Mouse (Mus musculus) midbrain, postnatal 0 days (tissue): ENCODE results near the gene Apol6. TPM values are rescaled to one million over a fixed set of nuclear protein-coding genes. Genes with fewer than 3 reads are reported as not detected.
A peak's percentile ranks its signal among the peaks of the same experiment; 100 is the strongest.

Experiments used
- ATAC-seq: fragments of 200-750 bp; cut with Nextera tagmentation; 2 replicates; pipeline ENCODE4 v1.8.0; 2017; ENCODE audit warnings: moderate number of reproducible peaks, mild to moderate bottlenecking, moderate TSS enrichment, moderate library complexity; ENCODE audit not compliant: low FRiP score
- DNase-seq: peaks from one replicate; pipeline ENCODE4 v3.0.0-alpha.2; 2015; ENCODE audit warnings: low spot score
- H3K27ac ChIP-seq: fragments of 300-500 bp; sonication (generic); 2 replicates; pipeline ENCODE4 v1.5.1; 2014; ENCODE audit warnings: low read depth, mild to moderate bottlenecking, low read length, mixed read lengths
- H3K27me3 ChIP-seq: fragments of 300-500 bp; sonication (generic); 2 replicates; pipeline ENCODE4 v1.6.1; 2014; ENCODE audit warnings: low read length, control low read depth, mixed read lengths; ENCODE audit not compliant: insufficient read depth
- H3K36me3 ChIP-seq: fragments of 300-500 bp; sonication (generic); 2 replicates; pipeline ENCODE4 v1.6.1; 2014; ENCODE audit warnings: low read length, control low read depth, mixed read lengths; ENCODE audit not compliant: insufficient read depth
- H3K4me1 ChIP-seq: fragments of 300-500 bp; sonication (generic); 2 replicates; pipeline ENCODE4 v1.6.1; 2014; ENCODE audit warnings: mild to moderate bottlenecking, control low read depth, antibody characterized with exemption, low read length, mixed read lengths; ENCODE audit not compliant: insufficient read depth
- H3K4me2 ChIP-seq: fragments of 300-500 bp; sonication (generic); 2 replicates; pipeline ENCODE4 v1.6.1; 2014; ENCODE audit warnings: low read depth, mild to moderate bottlenecking, low read length, mixed read lengths; ENCODE audit not compliant: poor library complexity, severe bottlenecking
- H3K4me3 ChIP-seq: fragments of 300-500 bp; sonication (generic); 2 replicates; pipeline ENCODE4 v1.5.1; 2014; ENCODE audit warnings: low read depth, mild to moderate bottlenecking, low read length, moderate library complexity
- H3K9ac ChIP-seq: fragments of 300-500 bp; sonication (generic); replicated peaks from 2 replicates; pipeline ENCODE4 v1.6.1; 2014; ENCODE audit warnings: mild to moderate bottlenecking, low read length, moderate library complexity, mixed read lengths; ENCODE audit not compliant: poor library complexity, severe bottlenecking
- H3K9me3 ChIP-seq: fragments of 300-500 bp; sonication (generic); 2 replicates; pipeline ENCODE4 v1.6.1; 2016; ENCODE audit warnings: low read length, control low read depth
- CTCF ChIP-seq: IDR thresholded peaks from 2 replicates; pipeline ENCODE4 v1.5.1; 2016; ENCODE audit warnings: antibody characterized with exemption, mild to moderate bottlenecking
- WGBS: fragments of 180-500 bp; shearing (Covaris S2); extraction: QIAGEN DNeasy Blood & Tissue Kit; methylation state at CpG from one replicate; pipeline ENCODE4 v1.1.7; 2014; 5-methylcytosine and 5-hydroxymethylcytosine counted together
- polyA plus RNA-seq: library from polyadenylated mRNA; unstranded; fragments of >200 nt; fragmentation: Nextera tagmentation; extraction: Ambion mirVana; gene quantifications from 2 replicates; pipeline ENCODE4 v1.2.1, GENCODE M21; 2015
- total RNA-seq: library from RNA; depleted of rRNA; stranded (reverse); fragments of >200 nt; gene quantifications from 2 replicates; pipeline ENCODE4 v1.2.3, GENCODE M21; 2014

Apol6 gene
- total and polyA plus RNA-seq, 2 experiments from 2014 or later, result 0.15 to 0.16 TPM

DNA sequence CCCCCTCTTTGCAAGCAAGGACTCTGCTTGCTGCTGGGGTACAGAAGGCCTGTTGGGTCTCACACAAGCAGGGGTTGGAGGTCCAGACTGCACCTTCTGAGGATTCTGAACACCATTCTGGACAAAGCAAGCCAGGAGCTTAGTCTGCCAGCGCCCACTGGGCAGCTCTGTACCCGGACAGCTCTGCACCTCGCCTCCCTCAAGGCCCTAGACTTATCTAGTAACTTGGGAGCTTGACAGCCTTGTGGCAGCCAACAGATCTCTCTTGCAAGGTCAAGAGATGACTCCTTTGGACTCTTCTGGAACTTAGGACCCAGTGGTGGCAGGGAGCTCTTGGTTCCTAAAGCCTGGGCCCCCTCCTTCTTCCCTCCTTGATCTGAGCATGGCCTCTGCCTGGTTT is 17.4 kb upstream of the Apol6 start:
- TF ChIP-seq CTCF, result no peak
- no peak for DNase-seq
- no peaks in the 10 kb centered on the region for H3K4me1 ChIP-seq
- 81% methylated on average over 3 of the region's 3 CpGs for WGBS
- no peaks in the 10 kb centered on the region for H3K9me3 ChIP-seq
- no peak overlapping the region for H3K9ac ChIP-seq
- no peaks in the 10 kb centered on the region for H3K27me3 ChIP-seq
- H3K27ac ChIP-seq, result no peak overlapping the region
- ATAC-seq, result no peak
- no peak overlapping the region for H3K4me2 ChIP-seq
- no peak overlapping the region for H3K4me3 ChIP-seq
- no peaks in the 10 kb centered on the region for H3K36me3 ChIP-seq

GRCm38 (mm10) chr15:77027675-77028074 is 16.9 kb upstream of the Apol6 start:
- no peak overlapping the region for H3K4me2 ChIP-seq
- no peak overlapping the region for H3K4me3 ChIP-seq
- 72% methylated on average over 6 of the region's 6 CpGs for whole genome bisulfite sequencing
- no peaks in the 10 kb centered on the region for H3K27me3 ChIP-seq
- H3K36me3 ChIP-seq, result no peaks in the 10 kb centered on the region
- no peaks in the 10 kb centered on the region for H3K4me1 ChIP-seq
- no peak for TF ChIP-seq CTCF
- ATAC-seq, result no peak
- DNase-seq, result no peak
- no peak overlapping the region for H3K9ac ChIP-seq
- H3K27ac ChIP-seq, result no peak overlapping the region
- no peaks in the 10 kb centered on the region for H3K9me3 ChIP-seq

DNA sequence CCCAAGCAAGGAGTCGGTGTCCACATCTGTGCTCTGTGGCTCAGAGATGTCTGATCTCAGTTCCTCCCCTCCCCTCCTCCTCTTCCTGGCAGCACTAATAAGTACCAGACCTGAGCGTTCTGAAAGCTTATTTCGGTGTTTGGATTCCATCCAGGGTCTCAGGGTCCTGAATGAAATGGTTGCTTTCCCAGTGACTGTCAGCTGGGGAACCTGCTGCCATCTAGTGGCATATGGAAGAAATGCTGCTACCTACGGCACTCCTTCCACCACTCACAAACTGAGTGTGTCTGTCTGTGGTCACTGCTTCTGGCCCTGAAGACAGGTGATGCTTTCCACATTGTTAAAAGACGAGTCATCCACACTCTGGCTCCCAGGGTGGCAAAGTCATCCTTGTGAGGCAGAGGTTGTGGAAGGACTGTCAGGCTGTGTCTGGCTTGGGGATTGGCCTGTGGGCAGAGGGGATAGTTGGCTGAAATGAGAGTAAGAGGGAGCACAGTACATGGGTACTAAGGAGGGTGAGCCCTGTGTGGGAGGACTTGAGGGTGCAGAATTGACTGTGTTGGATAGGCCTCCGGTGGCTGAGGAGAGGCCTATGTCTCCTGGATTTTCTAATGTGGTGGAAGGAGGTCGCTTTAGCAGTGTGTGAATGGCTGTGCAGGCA is 15.1 kb upstream of the Apol6 start:
- Histone ChIP-seq H3K4me2 (peak overlapping the region; percentile 12; the same call in 1 of the 2 replicates), H3K4me3 (no peak overlapping the region), H3K27me3 (no peaks in the 10 kb centered on the region), H3K9ac (no peak overlapping the region), H3K4me1 (no peaks in the 10 kb centered on the region), H3K9me3 (no peaks in the 10 kb centered on the region), H3K27ac (no peak overlapping the region), H3K36me3 (no peaks in the 10 kb centered on the region)
- WGBS, result 34% methylated on average over 7 of the region's 7 CpGs
- peak; percentile 98 for TF ChIP-seq CTCF
- ATAC-seq, result peak; percentile 62
- DNase-seq, result peak; percentile 93

GRCm38 (mm10) chr15:77031271-77031670 is 13.3 kb upstream of the Apol6 start:
- no peak for DNase-seq
- H3K27ac ChIP-seq, result no peak overlapping the region
- no peaks in the 10 kb centered on the region for H3K9me3 ChIP-seq
- no peak for ATAC-seq
- WGBS, result 52% methylated on average over 3 of the region's 3 CpGs
- TF ChIP-seq CTCF, result no peak
- H3K27me3 ChIP-seq, result no peaks in the 10 kb centered on the region
- H3K4me2 ChIP-seq, result no peak overlapping the region
- H3K36me3 ChIP-seq, result no peaks in the 10 kb centered on the region
- H3K9ac ChIP-seq, result no peak overlapping the region
- H3K4me1 ChIP-seq, result no peaks in the 10 kb centered on the region
- H3K4me3 ChIP-seq, result no peak overlapping the region

GRCm38 (mm10) chr15:77034526-77034925 is 10.0 kb upstream of the Apol6 start:
- Histone ChIP-seq H3K27me3 (no peaks in the 10 kb centered on the region), H3K9ac (no peak overlapping the region), H3K27ac (no peak overlapping the region), H3K9me3 (no peaks in the 10 kb centered on the region), H3K4me2 (no peak overlapping the region), H3K4me3 (no peak overlapping the region), H3K4me1 (no peaks in the 10 kb centered on the region), H3K36me3 (no peaks in the 10 kb centered on the region)
- WGBS, result 73% methylated on average over 6 of the region's 6 CpGs
- no peak for TF ChIP-seq CTCF
- no peak for ATAC-seq
- no peak for DNase-seq

GRCm38 (mm10) chr15:77035643-77036042 is 8.9 kb upstream of the Apol6 start:
- Histone ChIP-seq H3K4me3 (no peak overlapping the region), H3K4me2 (no peak overlapping the region), H3K9me3 (no peaks in the 10 kb centered on the region), H3K9ac (no peak overlapping the region), H3K27ac (no peak overlapping the region), H3K36me3 (no peaks in the 10 kb centered on the region), H3K4me1 (no peaks in the 10 kb centered on the region), H3K27me3 (no peaks in the 10 kb centered on the region)
- no peak for DNase-seq
- WGBS, result 86% methylated on average over 3 of the region's 3 CpGs
- no peak for ATAC-seq
- no peak for TF ChIP-seq CTCF
